Mouse (Mus musculus): ENCODE measurements around the gene Tspan14. TPM values are rescaled to one million over a fixed set of nuclear protein-coding genes. Genes with fewer than 3 reads are reported as not detected.
A peak's percentile ranks its signal among the peaks of the same experiment; 100 is the strongest.

Tspan14 gene
- 87.3 and 88.5 TPM in 2 replicates for polyA plus RNA-seq (2016; fragmentation: Nextera tagmentation; extraction: Ambion mirVana)

GRCm38 (mm10) chr14:40966392-40966861, at the start of gene Tspan14:
TSS of gene Tspan14 (minus strand) at chr14:40966807.
- Histone ChIP-seq H3K4me2 (replicated peaks) (peak within 1 kb of the TSS; percentile 86), H3K27ac (replicated peaks) (peak within 1 kb of the TSS; percentile 79), H3K9me3 (no peaks in the 10 kb centered on the region), H3K27me3 (no peaks in the 10 kb centered on the region), H3K9ac (replicated peaks) (peak within 1 kb of the TSS; percentile 82), H3K4me1 (peaks cover 43% of the 10 kb centered on the region), H3K36me3 (no peaks in the 10 kb centered on the region), H3K4me3 (peak within 1 kb of the TSS; percentile 91)
- WGBS: under 1% methylated on average over 49 of the region's 54 CpGs
- ATAC-seq (ENCODE audit: low FRiP score, low read depth): no peak

GRCm38 (mm10) chr14:41014701-41015240, 48.2 kb upstream of the Tspan14 start:
- Histone ChIP-seq H3K27me3 (no peaks in the 10 kb centered on the region), H3K4me2 (replicated peaks) (no peak overlapping the region), H3K4me3 (no peak overlapping the region), H3K9me3 (no peaks in the 10 kb centered on the region), H3K4me1 (peaks cover 8% of the 10 kb centered on the region; the same call in 1 of the 2 replicates), H3K36me3 (no peaks in the 10 kb centered on the region), H3K9ac (replicated peaks) (no peak overlapping the region), H3K27ac (replicated peaks) (no peak overlapping the region)
- no peak for ATAC-seq (ENCODE audit: low FRiP score, low read depth)
- 81% methylated on average over 5 of the region's 5 CpGs for WGBS

GRCm38 (mm10) chr14:41013630-41014613, 47.3 kb upstream of the Tspan14 start, which contains the start of gene Fam213a:
TSS of gene Fam213a (minus strand) at chr14:41013788.
- Histone ChIP-seq H3K4me3 (peak within 1 kb of the TSS; percentile 63), H3K9ac (replicated peaks) (peak within 1 kb of the TSS; percentile 65), H3K9me3 (no peaks in the 10 kb centered on the region), H3K4me1 (peaks cover 8% of the 10 kb centered on the region; the same call in 1 of the 2 replicates), H3K27me3 (no peaks in the 10 kb centered on the region), H3K27ac (replicated peaks) (peak within 1 kb of the TSS; percentile 70), H3K4me2 (replicated peaks) (peak within 1 kb of the TSS; percentile 71), H3K36me3 (no peaks in the 10 kb centered on the region)
- peak; percentile 99 for ATAC-seq (ENCODE audit: low FRiP score, low read depth)
- 3% methylated on average over 32 of the region's 32 CpGs for WGBS

DNA sequence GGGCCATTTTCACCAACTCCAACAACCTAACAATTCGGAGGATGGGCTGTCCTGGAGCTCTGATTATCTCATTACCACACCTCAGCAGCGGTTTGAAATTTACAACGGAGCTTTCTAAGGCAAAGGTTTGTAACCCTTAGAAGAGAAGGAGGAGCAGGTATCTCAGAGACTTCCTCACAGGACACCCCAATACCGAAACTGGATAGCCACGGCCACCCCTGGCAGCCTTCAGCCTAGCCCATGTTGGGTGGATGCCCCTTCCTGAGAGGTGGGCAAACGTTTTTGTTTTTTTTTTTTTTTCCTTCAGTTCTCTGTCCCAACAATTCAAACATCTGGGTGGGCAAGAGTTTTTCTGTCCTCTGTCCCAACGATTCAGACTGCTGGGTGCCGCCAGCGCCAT, 46.5 kb upstream of the Tspan14 start:
- Histone ChIP-seq H3K4me3 (peak overlapping the region; percentile 63), H3K36me3 (no peaks in the 10 kb centered on the region), H3K4me2 (replicated peaks) (peak overlapping the region; percentile 71), H3K27me3 (no peaks in the 10 kb centered on the region), H3K9ac (replicated peaks) (peak overlapping the region; percentile 65), H3K27ac (replicated peaks) (peak overlapping the region; percentile 70; the same call in 1 of the 2 replicates), H3K9me3 (no peaks in the 10 kb centered on the region), H3K4me1 (peaks cover 8% of the 10 kb centered on the region; the same call in 1 of the 2 replicates)
- peak; percentile 1; the same call in 1 of the 2 replicates for ATAC-seq (ENCODE audit: low FRiP score, low read depth)
- WGBS: 21% methylated on average over 9 of the region's 9 CpGs

GRCm38 (mm10) chr14:41011916-41012315, 45.3 kb upstream of the Tspan14 start:
- no peak overlapping the region for H3K27ac ChIP-seq (replicated peaks)
- H3K9me3 ChIP-seq: no peaks in the 10 kb centered on the region
- 93% methylated on average over 3 of the region's 3 CpGs for WGBS
- ATAC-seq (ENCODE audit: low FRiP score, low read depth): no peak
- H3K36me3 ChIP-seq: no peaks in the 10 kb centered on the region
- H3K4me2 ChIP-seq (replicated peaks): no peak overlapping the region
- H3K4me1 ChIP-seq: peaks cover 8% of the 10 kb centered on the region; the same call in 1 of the 2 replicates
- no peak overlapping the region for H3K4me3 ChIP-seq
- no peaks in the 10 kb centered on the region for H3K27me3 ChIP-seq
- H3K9ac ChIP-seq (replicated peaks): no peak overlapping the region

- no peak for ATAC-seq (ENCODE audit: low FRiP score, low read depth)
- Histone ChIP-seq H3K27me3 (0 out of 2 replicates have a peak, but pooled peaks cover 3% of the 10 kb centered on the region), H3K27ac (replicated peaks) (no peak overlapping the region), H3K4me3 (no peak overlapping the region), H3K9me3 (no peaks in the 10 kb centered on the region), H3K9ac (replicated peaks) (no peak overlapping the region), H3K36me3 (no peaks in the 10 kb centered on the region), H3K4me2 (replicated peaks) (no peak overlapping the region), H3K4me1 (peaks cover 19% of the 10 kb centered on the region)
- 56% methylated on average over 2 of the region's 2 CpGs for WGBS
These were observed 41.5 kb upstream of the Tspan14 start for GRCm38 (mm10) chr14:41008138-41008537.

GRCm38 (mm10) chr14:41007641-41008040, 41.0 kb upstream of the Tspan14 start:
- no peak overlapping the region for H3K4me3 ChIP-seq
- ATAC-seq (ENCODE audit: low FRiP score, low read depth): no peak
- H3K9ac ChIP-seq (replicated peaks): no peak overlapping the region
- H3K27me3 ChIP-seq: 0 out of 2 replicates have a peak, but pooled peaks cover 3% of the 10 kb centered on the region
- peaks cover 16% of the 10 kb centered on the region for H3K4me1 ChIP-seq
- H3K9me3 ChIP-seq: no peaks in the 10 kb centered on the region
- no peaks in the 10 kb centered on the region for H3K36me3 ChIP-seq
- 47% methylated on average over 5 of the region's 5 CpGs for WGBS
- no peak overlapping the region for H3K27ac ChIP-seq (replicated peaks)
- H3K4me2 ChIP-seq (replicated peaks): no peak overlapping the region

DNA sequence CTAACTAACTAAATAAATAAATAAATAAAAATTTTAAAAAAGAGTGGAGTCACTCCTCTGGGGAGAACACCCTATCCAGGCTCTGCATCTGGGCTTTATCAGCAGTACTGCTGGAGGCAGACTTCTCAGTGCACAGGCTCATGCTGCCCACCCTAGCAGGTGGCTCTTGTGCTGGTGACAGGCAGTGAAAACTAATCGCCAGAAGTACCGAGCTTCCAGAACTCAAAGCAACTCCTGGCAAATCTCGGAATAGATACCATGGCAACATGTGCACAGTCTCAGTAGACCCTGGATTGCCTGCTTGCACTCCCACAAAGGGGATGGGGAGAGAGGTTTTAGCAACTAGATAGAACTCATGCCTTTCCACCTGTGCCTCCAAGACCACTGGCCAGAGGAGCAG, 40.3 kb upstream of the Tspan14 start:
- no peak for ATAC-seq (ENCODE audit: low FRiP score, low read depth)
- 0 out of 2 replicates have a peak, but pooled peaks cover 3% of the 10 kb centered on the region for H3K27me3 ChIP-seq

GRCm38 (mm10) chr14:41006263-41006662, 39.7 kb upstream of the Tspan14 start:
- Histone ChIP-seq H3K36me3 (peaks cover 7% of the 10 kb centered on the region; the same call in 1 of the 2 replicates), H3K27ac (replicated peaks) (no peak overlapping the region), H3K4me3 (no peak overlapping the region), H3K9me3 (no peaks in the 10 kb centered on the region), H3K4me1 (peaks cover 16% of the 10 kb centered on the region), H3K27me3 (0 out of 2 replicates have a peak, but pooled peaks cover 3% of the 10 kb centered on the region), H3K9ac (replicated peaks) (no peak overlapping the region), H3K4me2 (replicated peaks) (no peak overlapping the region)
- 94% methylated on average over 10 of the region's 10 CpGs for WGBS
- ATAC-seq (ENCODE audit: low FRiP score, low read depth): no peak

More for the DNA sequence above, 40.3 kb upstream of the Tspan14 start:
- Histone ChIP-seq H3K9me3 (no peaks in the 10 kb centered on the region), H3K4me2 (replicated peaks) (no peak overlapping the region), H3K9ac (replicated peaks) (no peak overlapping the region), H3K4me3 (no peak overlapping the region), H3K36me3 (peaks cover under 1% of the 10 kb centered on the region; the same call in 1 of the 2 replicates), H3K4me1 (peaks cover 16% of the 10 kb centered on the region), H3K27ac (replicated peaks) (no peak overlapping the region)
- WGBS: 69% methylated on average over 3 of the region's 3 CpGs

- Histone ChIP-seq H3K9me3 (no peaks in the 10 kb centered on the region), H3K4me1 (peaks cover 16% of the 10 kb centered on the region), H3K27ac (replicated peaks) (no peak overlapping the region), H3K27me3 (0 out of 2 replicates have a peak, but pooled peaks cover 3% of the 10 kb centered on the region), H3K4me2 (replicated peaks) (no peak overlapping the region), H3K9ac (replicated peaks) (no peak overlapping the region), H3K36me3 (peaks cover 11% of the 10 kb centered on the region; the same call in 1 of the 2 replicates), H3K4me3 (no peak overlapping the region)
- ATAC-seq (ENCODE audit: low FRiP score, low read depth): no peak
- 73% methylated on average over 9 of the region's 9 CpGs for WGBS
These were observed 39.1 kb upstream of the Tspan14 start for GRCm38 (mm10) chr14:41005716-41006115.

Measured in midbrain, embryonic 12.5 days (tissue).